8 mouse cellular contexts compared by ENCODE assay signal in the genomic region with DNA sequence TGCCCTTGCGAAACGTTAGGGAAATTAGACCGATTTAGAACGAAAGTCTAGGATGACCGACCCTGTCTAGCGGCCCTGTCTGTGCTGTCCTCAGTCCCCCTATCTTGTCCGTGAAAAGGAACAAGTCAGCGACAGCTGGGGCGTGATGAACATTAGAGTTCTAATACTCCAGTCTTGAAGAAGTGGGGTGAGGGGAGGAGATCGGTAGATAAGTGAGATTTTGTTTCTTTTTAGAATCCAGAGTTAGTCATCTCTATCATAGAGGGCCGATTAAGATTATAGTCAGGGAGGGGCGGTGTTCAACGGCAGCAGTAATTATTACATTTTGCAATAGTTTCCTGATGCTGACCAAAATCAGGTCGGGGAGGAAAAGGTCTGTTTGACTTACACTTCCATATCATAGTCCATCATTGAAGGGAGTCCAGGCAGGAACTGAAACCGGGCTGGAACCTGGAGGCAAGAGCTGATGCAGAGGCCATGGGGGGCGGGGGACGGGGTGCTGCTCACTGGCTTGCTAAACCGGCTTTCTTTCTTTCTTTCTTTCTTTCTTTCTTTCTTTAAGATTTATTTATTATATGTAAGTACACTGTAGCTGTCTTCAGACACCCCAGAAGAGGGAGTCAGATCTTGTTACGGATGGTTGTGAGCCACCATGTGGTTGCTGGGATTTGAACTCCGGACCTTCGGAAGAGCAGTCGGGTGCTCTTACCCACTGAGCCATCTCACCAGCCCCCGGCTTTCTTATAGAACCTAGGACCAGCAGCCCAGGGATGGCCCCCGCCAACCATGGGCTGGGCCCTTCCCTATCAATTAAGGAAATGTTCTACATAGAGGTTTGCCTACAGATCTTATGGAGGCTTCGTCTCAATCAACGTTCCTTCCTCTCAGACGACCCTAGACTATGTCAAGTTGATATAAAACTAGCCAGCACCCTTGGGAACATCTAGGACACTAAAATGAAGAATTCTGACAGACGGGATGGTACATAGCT. TPM values are rescaled to one million over a fixed set of nuclear protein-coding genes. Genes with fewer than 3 reads are reported as not detected.
DNase-seq lines count a peak whose midpoint lies in the region; ATAC-seq and TF ChIP-seq lines count a peak whose summit lies in the region.

No protein-coding gene starts in this region.

- WGBS in cerebellum, adult 2 months, result 32% methylated on average over 28 of the region's 28 CpGs
- WGBS in liver, postnatal 0 days (ENCODE audit: insufficient replicate concordance), result 22% methylated on average over 28 of the region's 28 CpGs

- no peak for TF ChIP-seq CTCF in cerebellum, adult 2 months (IDR thresholded peaks at IDR 0.05; ENCODE audit: borderline replicate concordance, insufficient read depth, low read depth, low read length)
- TF ChIP-seq CTCF in liver, postnatal 0 days (IDR thresholded peaks at IDR 0.05; ENCODE audit: low read depth), result no peak

- ATAC-seq in granulocyte monocyte progenitor cell, adult 5-6 weeks (replicated peaks; ENCODE audit: poor library complexity, severe bottlenecking), result peak; percentile 39
- peak; percentile 18; the same call in 1 of the 2 replicates for ATAC-seq in liver, postnatal 0 days

- TF ChIP-seq POLR2A in cerebellum, adult 2 months (IDR thresholded peaks at IDR 0.05; ENCODE audit: borderline replicate concordance, insufficient read depth, low read length), result no peak

- H3K4me1 ChIP-seq in cerebellum, adult 2 months (ENCODE audit: control insufficient read depth, insufficient read depth, low read length), result peaks cover 7% of the 10 kb centered on the region; the same call in 1 of the 2 replicates
- peaks cover 0 to 3% of the 10 kb centered on the region in 2 experiments; a peak in 1 of 4 replicates for H3K4me1 ChIP-seq in ES-E14 (ENCODE audit: control insufficient read depth in 2 of 2, insufficient read depth in 2 of 2, low read length in 2 of 2, poor library complexity in 1 of 2)
- peaks cover 14% of the 10 kb centered on the region for H3K4me1 ChIP-seq in liver, postnatal 0 days (ENCODE audit: insufficient read depth)

- DNase-seq in cerebellum, adult 2 months, result no peak
- DNase-seq in cerebellum, postnatal 36 days, result no peak
- no peak for DNase-seq in ES-E14 (ENCODE audit: low read depth, low spot score)
- no peak for DNase-seq in liver, postnatal 0 days
- DNase-seq in ovary, postnatal 36 days (ENCODE audit: low spot score), result no peak
- no peak for DNase-seq in cerebellum, adult 11-12 months
- DNase-seq in kidney, adult 11 months, result no peak

- H3K9ac ChIP-seq in ES-E14 (ENCODE audit: insufficient read depth, low read depth, low read length, poor library complexity, severe bottlenecking), result 0 out of 2 replicates have a peak overlapping the region, but pooled peaks have one; percentile 34
- peak overlapping the region; percentile 93 for H3K9ac ChIP-seq in liver, postnatal 0 days (replicated peaks)

- H3K27ac ChIP-seq in cerebellum, adult 2 months (ENCODE audit: insufficient read depth, low read length), result no peak overlapping the region
- H3K27ac ChIP-seq in ES-E14 (ENCODE audit: insufficient read depth, low read depth, low read length, poor library complexity, severe bottlenecking), result no peak overlapping the region
- H3K27ac ChIP-seq in liver, postnatal 0 days (ENCODE audit: low read depth), result peak overlapping the region; percentile 36

- peak overlapping the region; percentile 100 for H3K4me2 ChIP-seq in liver, postnatal 0 days (ENCODE audit: low read depth, low read length)

- H3K36me3 ChIP-seq in ES-E14 (ENCODE audit: control insufficient read depth, insufficient read depth, low read length, poor library complexity, severe bottlenecking), result peaks cover 2% of the 10 kb centered on the region; the same call in 1 of the 2 replicates
- H3K36me3 ChIP-seq in liver, postnatal 0 days (replicated peaks; ENCODE audit: insufficient read depth, low read length), result peaks cover 11% of the 10 kb centered on the region; the same call in 1 of the 2 replicates

- no peaks in the 10 kb centered on the region for H3K27me3 ChIP-seq in cerebellum, adult 2 months (ENCODE audit: control insufficient read depth, insufficient read depth, low read length)
- no peaks in the 10 kb centered on the region for H3K27me3 ChIP-seq in liver, postnatal 0 days (ENCODE audit: insufficient read depth, low read length)

- in situ Hi-C loops in ES-E14 (cut with MboI; ENCODE audit: low sequenced_read_pairs in 2 of 2, unreplicated experiment in 2 of 2), result no loop called here

- TF ChIP-seq EP300 in liver, postnatal 0 days (IDR thresholded peaks at IDR 0.05; ENCODE audit: low read depth), result no peak

- H3K9me3 ChIP-seq in ES-E14 (ENCODE audit: control insufficient read depth, insufficient read depth, low read depth, low read length), result no peaks in the 10 kb centered on the region
- no peaks in the 10 kb centered on the region for H3K9me3 ChIP-seq in liver, postnatal 0 days (ENCODE audit: low read length)

- H3K4me3 ChIP-seq in cerebellum, adult 2 months (replicated peaks; ENCODE audit: insufficient read depth, low read depth, low read length), result peak overlapping the region; percentile 71
- H3K4me3 ChIP-seq in ES-E14 (ENCODE audit: insufficient read depth in 1 of 2, low read depth in 1 of 2, low read length in 2 of 2, poor library complexity in 1 of 2, severe bottlenecking in 1 of 2), result peak overlapping the region; percentile 28 to 89; a peak in 3 of 4 replicates
- peak overlapping the region; percentile 90 for H3K4me3 ChIP-seq in liver, postnatal 0 days (ENCODE audit: low read depth, low read length)

TF ChIP-seq in ES-E14, 5 proteins besides CTCF, POLR2A, EP300 and RAD21:
- TF ChIP-seq ZC3H11A (IDR thresholded peaks at IDR 0.05; ENCODE audit: borderline replicate concordance, low read depth, low read length) (no peak), ZNF384 (IDR thresholded peaks at IDR 0.05; ENCODE audit: low read depth, low read length) (no peak), CHD2 (IDR thresholded peaks at IDR 0.05; ENCODE audit: low read depth, low read length) (no peak), MAFK (IDR thresholded peaks at IDR 0.05; ENCODE audit: insufficient read depth, low read depth, low read length) (no peak), HCFC1 (IDR thresholded peaks at IDR 0.05; ENCODE audit: borderline replicate concordance, insufficient read depth, low read length) (no peak)

RNA-seq across cellular contexts. Expression of a gene that starts 1.0 kb away (rescaled TPM):
- 36.3 and 37.3 TPM in 2 replicates for polyA plus RNA-seq in cerebellum, adult 2 months (2012; rRNA removed)
- total RNA-seq in ES-E14 (2012; rRNA removed), result 62.7 and 135 TPM in 2 replicates
- total RNA-seq in granulocyte monocyte progenitor cell, adult 5-6 weeks (2014; fragmentation: Nextera tagmentation), result 89.1 and 90.5 TPM in 2 replicates
- total RNA-seq in granulocyte monocyte progenitor cell, adult 5-6 weeks (2017), result 78.8 and 97.6 TPM in 2 replicates
- polyA plus RNA-seq in liver, postnatal 0 days (2015; fragmentation: Nextera tagmentation; extraction: Ambion mirVana), result 6.6 and 7.6 TPM in 2 replicates

RNA-seq across cellular contexts. Expression of a gene that starts 20.9 kb away (rescaled TPM):
- polyA plus RNA-seq in cerebellum, adult 2 months (2012; rRNA removed), result 15.4 and 18.7 TPM in 2 replicates
- 18.8 and 19.5 TPM in 2 replicates for total RNA-seq in ES-E14 (2012; rRNA removed)
- total RNA-seq in granulocyte monocyte progenitor cell, adult 5-6 weeks (2014; fragmentation: Nextera tagmentation), result 8.8 and 9.7 TPM in 2 replicates
- 12.5 and 13.6 TPM in 2 replicates for total RNA-seq in granulocyte monocyte progenitor cell, adult 5-6 weeks (2017)
- polyA plus RNA-seq in liver, postnatal 0 days (2015; fragmentation: Nextera tagmentation; extraction: Ambion mirVana), result 5.0 and 5.4 TPM in 2 replicates

RNA-seq across cellular contexts. Expression of a gene that starts 22.4 kb away (rescaled TPM):
- 1,271 and 1,490 TPM in 2 replicates for polyA plus RNA-seq in cerebellum, adult 2 months (2012; rRNA removed)
- 5,552 and 6,346 TPM in 2 replicates for total RNA-seq in ES-E14 (2012; rRNA removed)
- total RNA-seq in granulocyte monocyte progenitor cell, adult 5-6 weeks (2014; fragmentation: Nextera tagmentation), result 6,066 and 6,315 TPM in 2 replicates
- 3,608 and 4,444 TPM in 2 replicates for total RNA-seq in granulocyte monocyte progenitor cell, adult 5-6 weeks (2017)
- 2,058 and 2,065 TPM in 2 replicates for polyA plus RNA-seq in liver, postnatal 0 days (2015; fragmentation: Nextera tagmentation; extraction: Ambion mirVana)

RNA-seq across cellular contexts. Expression of a gene that starts 28.2 kb away (rescaled TPM):
- polyA plus RNA-seq in cerebellum, adult 2 months (2012; rRNA removed), result 28.9 and 36.1 TPM in 2 replicates
- total RNA-seq in ES-E14 (2012; rRNA removed), result 2.0 and 3.7 TPM in 2 replicates
- 10.7 and 13.7 TPM in 2 replicates for total RNA-seq in granulocyte monocyte progenitor cell, adult 5-6 weeks (2014; fragmentation: Nextera tagmentation)
- 1.2 and 1.7 TPM in 2 replicates for total RNA-seq in granulocyte monocyte progenitor cell, adult 5-6 weeks (2017)
- polyA plus RNA-seq in liver, postnatal 0 days (2015; fragmentation: Nextera tagmentation; extraction: Ambion mirVana), result 1.5 and 1.7 TPM in 2 replicates

RNA-seq across cellular contexts. Expression of a gene that starts 32.7 kb away (rescaled TPM):
- 1,381 and 1,434 TPM in 2 replicates for polyA plus RNA-seq in cerebellum, adult 2 months (2012; rRNA removed)
- 894 and 1,090 TPM in 2 replicates for total RNA-seq in ES-E14 (2012; rRNA removed)
- total RNA-seq in granulocyte monocyte progenitor cell, adult 5-6 weeks (2014; fragmentation: Nextera tagmentation), result 1,019 and 1,105 TPM in 2 replicates
- total RNA-seq in granulocyte monocyte progenitor cell, adult 5-6 weeks (2017), result 1,278 and 1,308 TPM in 2 replicates
- polyA plus RNA-seq in liver, postnatal 0 days (2015; fragmentation: Nextera tagmentation; extraction: Ambion mirVana), result 437 and 442 TPM in 2 replicates
